Mouse (Mus musculus): Measurements from ENCODE around the gene Hba-a1.
"Not testable (repeated sequence)": the region's sequence is repeated elsewhere in the genome, so short reads cannot be mapped to it uniquely, and the experiment has no call there.

The Hba-a1 gene

GRCm38 (mm10) chr11:32283091-32283777 is at the start of gene Hba-a1:
TSS of gene Hba-a1 (plus strand) at chr11:32283511.
- not testable (repeated sequence) for DNase-seq (ENCODE audit: low read depth, low spot score)

GRCm38 (mm10) chr11:32233895-32234294 is 49.4 kb upstream of the Hba-a1 start:
- DNase-seq (ENCODE audit: low read depth, low spot score): no peak

GRCm38 (mm10) chr11:32234816-32235485 is 48.4 kb upstream of the Hba-a1 start:
- no peak for DNase-seq (ENCODE audit: low read depth, low spot score)

GRCm38 (mm10) chr11:32235646-32236045 is 47.7 kb upstream of the Hba-a1 start:
- peak; percentile 61 for DNase-seq (ENCODE audit: low read depth, low spot score)

- DNase-seq (ENCODE audit: low read depth, low spot score): no peak
Observed at GRCm38 (mm10) chr11:32236132-32236531, 47.2 kb upstream of the Hba-a1 start.

- peak; percentile 85 for DNase-seq (ENCODE audit: low read depth, low spot score)
Observed at GRCm38 (mm10) chr11:32236712-32237410, 46.5 kb upstream of the Hba-a1 start.

- no peak for DNase-seq (ENCODE audit: low read depth, low spot score)
Observed at GRCm38 (mm10) chr11:32237411-32237795, 45.9 kb upstream of the Hba-a1 start.

- DNase-seq (ENCODE audit: low read depth, low spot score): peak; percentile 78
Observed at GRCm38 (mm10) chr11:32238093-32238860, 45.0 kb upstream of the Hba-a1 start.

GRCm38 (mm10) chr11:32241391-32241790 is 41.9 kb upstream of the Hba-a1 start:
- no peak for DNase-seq (ENCODE audit: low read depth, low spot score)

GRCm38 (mm10) chr11:32242209-32242608 is 41.1 kb upstream of the Hba-a1 start:
- DNase-seq (ENCODE audit: low read depth, low spot score): no peak

GRCm38 (mm10) chr11:32243205-32243955 is 39.9 kb upstream of the Hba-a1 start:
- no peak for DNase-seq (ENCODE audit: low read depth, low spot score)

GRCm38 (mm10) chr11:32244064-32244463 is 39.2 kb upstream of the Hba-a1 start:
- DNase-seq (ENCODE audit: low read depth, low spot score): no peak

GRCm38 (mm10) chr11:32244617-32245016 is 38.7 kb upstream of the Hba-a1 start:
- no peak for DNase-seq (ENCODE audit: low read depth, low spot score)

- no peak for DNase-seq (ENCODE audit: low read depth, low spot score)
Observed at GRCm38 (mm10) chr11:32245614-32246013, 37.7 kb upstream of the Hba-a1 start.

GRCm38 (mm10) chr11:32247068-32247467 is 36.2 kb upstream of the Hba-a1 start:
- DNase-seq (ENCODE audit: low read depth, low spot score): peak; percentile 51

- DNase-seq (ENCODE audit: low read depth, low spot score): no peak
Observed at GRCm38 (mm10) chr11:32248350-32248749, 35.0 kb upstream of the Hba-a1 start.

GRCm38 (mm10) chr11:32250880-32251763 is 32.2 kb upstream of the Hba-a1 start:
- DNase-seq (ENCODE audit: low read depth, low spot score): peak; percentile 65

GRCm38 (mm10) chr11:32253121-32253520 is 30.2 kb upstream of the Hba-a1 start:
- no peak for DNase-seq (ENCODE audit: low read depth, low spot score)

GRCm38 (mm10) chr11:32256146-32256545 is 27.2 kb upstream of the Hba-a1 start:
- DNase-seq (ENCODE audit: low read depth, low spot score): no peak

- no peak for DNase-seq (ENCODE audit: low read depth, low spot score)
Observed at GRCm38 (mm10) chr11:32256566-32256965, 26.7 kb upstream of the Hba-a1 start.

All from 3T3-L1 (cell line).